Mouse (Mus musculus) adipocyte (in vitro differentiated cells): Measurements from ENCODE around the gene C1qtnf5.
A peak's percentile ranks its signal among the peaks of the same experiment; 100 is the strongest.

Source experiments
- DNase-seq: peaks from one replicate; pipeline ENCODE4 v3.0.0-alpha.2; 2016; ENCODE audit warnings: low spot score

Gene C1qtnf5

GRCm38 (mm10) chr9:44107110-44107509 is at the start of gene C1qtnf5:
TSS of gene C1qtnf5 (plus strand) at chr9:44107245.
- peak; percentile 95 for DNase-seq

GRCm38 (mm10) chr9:44058606-44059005 is 48.4 kb upstream of the C1qtnf5 start:
- no peak for DNase-seq

GRCm38 (mm10) chr9:44065177-44065576 is 41.9 kb upstream of the C1qtnf5 start:
- no peak for DNase-seq

GRCm38 (mm10) chr9:44066785-44067225 is 40.2 kb upstream of the C1qtnf5 start, which contains the start of gene Usp2:
TSS of gene Usp2 (plus strand) at chr9:44067021.
- peak; percentile 97 for DNase-seq

GRCm38 (mm10) chr9:44067241-44067959 is 39.6 kb upstream of the C1qtnf5 start:
- DNase-seq = peak; percentile 47

- DNase-seq = no peak
Measured at GRCm38 (mm10) chr9:44067960-44068330, 39.1 kb upstream of the C1qtnf5 start.

- no peak for DNase-seq
Measured at GRCm38 (mm10) chr9:44069252-44069651, 37.8 kb upstream of the C1qtnf5 start.

GRCm38 (mm10) chr9:44070113-44070843 is 36.8 kb upstream of the C1qtnf5 start:
- DNase-seq = no peak

GRCm38 (mm10) chr9:44070844-44071231 is 36.2 kb upstream of the C1qtnf5 start:
- no peak for DNase-seq

GRCm38 (mm10) chr9:44071914-44072598 is 35.0 kb upstream of the C1qtnf5 start:
- DNase-seq = no peak

GRCm38 (mm10) chr9:44072599-44072915 is 34.5 kb upstream of the C1qtnf5 start:
- DNase-seq = peak; percentile 69

GRCm38 (mm10) chr9:44073115-44073514 is 33.9 kb upstream of the C1qtnf5 start:
- DNase-seq = no peak

- DNase-seq = peak; percentile 45
Measured at GRCm38 (mm10) chr9:44074395-44075275, 32.4 kb upstream of the C1qtnf5 start.

- no peak for DNase-seq
Measured at GRCm38 (mm10) chr9:44075276-44075995, 31.6 kb upstream of the C1qtnf5 start.

GRCm38 (mm10) chr9:44075996-44076763 is 30.9 kb upstream of the C1qtnf5 start:
- no peak for DNase-seq

- peak; percentile 77 for DNase-seq
Measured at GRCm38 (mm10) chr9:44076764-44077120, 30.3 kb upstream of the C1qtnf5 start.

GRCm38 (mm10) chr9:44077266-44077910 is 29.7 kb upstream of the C1qtnf5 start:
- DNase-seq = no peak

GRCm38 (mm10) chr9:44078136-44078797 is 28.8 kb upstream of the C1qtnf5 start:
- DNase-seq = no peak

- peak; percentile 93 for DNase-seq
Measured at GRCm38 (mm10) chr9:44078955-44079756, 27.9 kb upstream of the C1qtnf5 start.
